Mouse (Mus musculus) adrenal gland, postnatal 25 days (tissue): Measurements from ENCODE around the gene Uchl1. TPM values are rescaled to one million over a fixed set of nuclear protein-coding genes. Genes with fewer than 3 reads are reported as not detected.
A peak's percentile ranks its signal among the peaks of the same experiment; 100 is the strongest.

Experiments used
- DNase-seq: peaks from one replicate; pipeline ENCODE4 v3.0.0; 2021; ENCODE audit warnings: mixed read lengths
- total RNA-seq: library from RNA; stranded (reverse); gene quantifications from 2 replicates; pipeline ENCODE4 v1.2.3, GENCODE M21; 2021

The Uchl1 gene
- total RNA-seq, 1 experiment from 2014 or later, result 75.0 TPM

- DNase-seq, result no peak
These were observed 34.6 kb downstream of the Uchl1 start for GRCm38 (mm10) chr5:66710445-66711019.

GRCm38 (mm10) chr5:66712801-66713200, 36.9 kb downstream of the Uchl1 start:
- no peak for DNase-seq

GRCm38 (mm10) chr5:66715498-66715931, 39.6 kb downstream of the Uchl1 start:
- no peak for DNase-seq

GRCm38 (mm10) chr5:66717931-66718330, 42.0 kb downstream of the Uchl1 start:
- no peak for DNase-seq

- no peak for DNase-seq
These were observed 42.5 kb downstream of the Uchl1 start for GRCm38 (mm10) chr5:66718413-66718812.

GRCm38 (mm10) chr5:66718880-66719279, 43.0 kb downstream of the Uchl1 start:
- no peak for DNase-seq

GRCm38 (mm10) chr5:66720921-66721320, 45.0 kb downstream of the Uchl1 start:
- DNase-seq, result no peak

- DNase-seq, result no peak
These were observed 46.7 kb downstream of the Uchl1 start for GRCm38 (mm10) chr5:66722586-66722985.

GRCm38 (mm10) chr5:66723037-66723436, 47.1 kb downstream of the Uchl1 start:
- no peak for DNase-seq

- no peak for DNase-seq
These were observed 47.7 kb downstream of the Uchl1 start for GRCm38 (mm10) chr5:66723626-66724025.

GRCm38 (mm10) chr5:66729306-66729705, 53.4 kb downstream of the Uchl1 start:
- no peak for DNase-seq

- DNase-seq, result no peak
These were observed 54.9 kb downstream of the Uchl1 start for GRCm38 (mm10) chr5:66730621-66731301.

GRCm38 (mm10) chr5:66731302-66731697, 55.4 kb downstream of the Uchl1 start:
- no peak for DNase-seq

- DNase-seq, result peak; percentile 39
These were observed 57.7 kb downstream of the Uchl1 start for GRCm38 (mm10) chr5:66733556-66733955.

Other genes with a start within 250 kb of the Uchl1 start
- 80.6 and 88.3 TPM in 2 replicates for gene Apbb2, start 57.3 kb upstream of the Uchl1 start, total RNA-seq
- 83.8 and 127 TPM in 2 replicates for gene Limch1, start 69.7 kb downstream of the Uchl1 start, total RNA-seq